Mouse (Mus musculus) stomach, embryonic 15.5 days (tissue): ENCODE measurements around the gene Mrgbp. TPM values are rescaled to one million over a fixed set of nuclear protein-coding genes. Genes with fewer than 3 reads are reported as not detected.

ENCODE experiments used
- ATAC-seq: fragments of 200-750 bp; cut with Nextera tagmentation; 2 replicates; pipeline ENCODE4 v1.8.0; 2017; ENCODE audit warnings: low read depth, moderate number of reproducible peaks, moderate TSS enrichment; ENCODE audit not compliant: insufficient read depth, low FRiP score
- H3K27ac ChIP-seq: fragments of 300-500 bp; sonication (generic); 2 replicates; pipeline ENCODE4 v1.5.1; 2015; ENCODE audit warnings: mild to moderate bottlenecking, inconsistent platforms
- H3K27me3 ChIP-seq: fragments of 300-500 bp; sonication (generic); replicated peaks from 2 replicates; pipeline ENCODE4 v1.6.1; 2015; ENCODE audit warnings: inconsistent platforms
- H3K36me3 ChIP-seq: fragments of 300-500 bp; sonication (generic); 2 replicates; pipeline ENCODE4 v1.6.1; 2015; ENCODE audit warnings: inconsistent platforms
- H3K4me1 ChIP-seq: fragments of 300-500 bp; sonication (generic); 2 replicates; pipeline ENCODE4 v1.6.1; 2015; ENCODE audit warnings: inconsistent platforms
- H3K4me2 ChIP-seq: fragments of 300-500 bp; sonication (generic); 2 replicates; pipeline ENCODE4 v1.6.1; 2015; ENCODE audit warnings: mild to moderate bottlenecking, inconsistent platforms
- H3K4me3 ChIP-seq: fragments of 300-500 bp; sonication (generic); replicated peaks from 2 replicates; pipeline ENCODE4 v1.5.1; 2015; ENCODE audit warnings: inconsistent platforms
- H3K9ac ChIP-seq: fragments of 300-500 bp; sonication (generic); 2 replicates; pipeline ENCODE4 v1.6.1; 2015; ENCODE audit warnings: inconsistent platforms
- H3K9me3 ChIP-seq: fragments of 300-500 bp; sonication (generic); 2 replicates; pipeline ENCODE4 v1.6.1; 2016; ENCODE audit warnings: inconsistent platforms
- WGBS: fragments of 180-500 bp; shearing (Covaris S2); methylation state at CpG from one replicate; pipeline ENCODE4 v1.1.7; 2015; 5-methylcytosine and 5-hydroxymethylcytosine counted together
- polyA plus RNA-seq: library from polyadenylated mRNA; unstranded; fragments of >200 nt; fragmentation: Nextera tagmentation; extraction: Ambion mirVana; gene quantifications from 2 replicates; pipeline ENCODE4 v1.2.1, GENCODE M21; 2015

The Mrgbp gene
- polyA plus RNA-seq, 1 experiment from 2014 or later, result 25.5 TPM

- Histone ChIP-seq H3K27me3 (0 out of 2 replicates have a peak, but pooled peaks cover 2% of the 10 kb centered on the region), H3K27ac (no peak overlapping the region), H3K4me3 (no peak overlapping the region), H3K9ac (no peak overlapping the region), H3K4me1 (no peaks in the 10 kb centered on the region), H3K4me2 (no peak overlapping the region), H3K9me3 (no peaks in the 10 kb centered on the region), H3K36me3 (no peaks in the 10 kb centered on the region)
- WGBS, result 64% methylated on average over 6 of the region's 6 CpGs
- no peak for ATAC-seq
Observed at GRCm38 (mm10) chr2:180563296-180563695, 17.8 kb upstream of the Mrgbp start.

GRCm38 (mm10) chr2:180563841-180564240, 17.3 kb upstream of the Mrgbp start:
- Histone ChIP-seq H3K27me3 (0 out of 2 replicates have a peak, but pooled peaks cover 2% of the 10 kb centered on the region), H3K9ac (no peak overlapping the region), H3K9me3 (no peaks in the 10 kb centered on the region), H3K4me1 (peaks cover 3% of the 10 kb centered on the region; the same call in 1 of the 2 replicates), H3K4me2 (no peak overlapping the region), H3K4me3 (no peak overlapping the region), H3K36me3 (no peaks in the 10 kb centered on the region), H3K27ac (no peak overlapping the region)
- 22% methylated on average over 5 of the region's 5 CpGs for WGBS
- ATAC-seq, result no peak

GRCm38 (mm10) chr2:180566240-180566913, 14.7 kb upstream of the Mrgbp start:
- no peaks in the 10 kb centered on the region for H3K36me3 ChIP-seq
- H3K4me3 ChIP-seq, result no peak overlapping the region
- no peak for ATAC-seq
- no peak overlapping the region for H3K4me2 ChIP-seq
- H3K4me1 ChIP-seq, result peaks cover 8% of the 10 kb centered on the region; the same call in 1 of the 2 replicates
- H3K9ac ChIP-seq, result no peak overlapping the region
- H3K9me3 ChIP-seq, result no peaks in the 10 kb centered on the region
- peaks cover 7% of the 10 kb centered on the region; the same call in 1 of the 2 replicates for H3K27me3 ChIP-seq
- no peak overlapping the region for H3K27ac ChIP-seq
- 39% methylated on average over 13 of the region's 13 CpGs for WGBS

- Histone ChIP-seq H3K27me3 (peaks cover 7% of the 10 kb centered on the region; the same call in 1 of the 2 replicates), H3K4me2 (no peak overlapping the region), H3K9ac (no peak overlapping the region), H3K9me3 (no peaks in the 10 kb centered on the region), H3K4me1 (peaks cover 8% of the 10 kb centered on the region; the same call in 1 of the 2 replicates), H3K36me3 (no peaks in the 10 kb centered on the region), H3K27ac (no peak overlapping the region), H3K4me3 (no peak overlapping the region)
- WGBS, result 21% methylated on average over 3 of the region's 3 CpGs
- no peak for ATAC-seq
Observed at GRCm38 (mm10) chr2:180569028-180569643, 12.0 kb upstream of the Mrgbp start.

GRCm38 (mm10) chr2:180576482-180576881, 4.6 kb upstream of the Mrgbp start:
- WGBS, result 54% methylated on average over 4 of the region's 4 CpGs
- Histone ChIP-seq H3K4me3 (no peak overlapping the region), H3K27ac (no peak overlapping the region), H3K27me3 (0 out of 2 replicates have a peak, but pooled peaks cover 3% of the 10 kb centered on the region), H3K4me2 (no peak overlapping the region), H3K9me3 (no peaks in the 10 kb centered on the region), H3K36me3 (no peaks in the 10 kb centered on the region), H3K4me1 (no peaks in the 10 kb centered on the region), H3K9ac (no peak overlapping the region)
- ATAC-seq, result no peak

GRCm38 (mm10) chr2:180578686-180579085, 2.4 kb upstream of the Mrgbp start:
- no peak overlapping the region for H3K4me2 ChIP-seq
- no peak overlapping the region for H3K4me3 ChIP-seq
- H3K27me3 ChIP-seq, result 0 out of 2 replicates have a peak, but pooled peaks cover 3% of the 10 kb centered on the region
- 4% methylated on average over 3 of the region's 3 CpGs for WGBS
- no peaks in the 10 kb centered on the region for H3K9me3 ChIP-seq
- H3K36me3 ChIP-seq, result no peaks in the 10 kb centered on the region
- peaks cover 9% of the 10 kb centered on the region for H3K4me1 ChIP-seq
- H3K9ac ChIP-seq, result no peak overlapping the region
- ATAC-seq, result no peak
- H3K27ac ChIP-seq, result no peak overlapping the region

GRCm38 (mm10) chr2:180582481-180583153, 1.5 kb downstream of the Mrgbp start:
- peak; percentile 88 for ATAC-seq
- Histone ChIP-seq H3K4me1 (peaks cover 13% of the 10 kb centered on the region), H3K27me3 (no peaks in the 10 kb centered on the region), H3K36me3 (peaks cover 18% of the 10 kb centered on the region; the same call in 1 of the 2 replicates), H3K9me3 (no peaks in the 10 kb centered on the region), H3K4me3 (peak overlapping the region; percentile 89), H3K9ac (peak overlapping the region; percentile 99), H3K4me2 (peak overlapping the region; percentile 79), H3K27ac (peak overlapping the region; percentile 72)
- under 1% methylated on average over 56 of the region's 57 CpGs for WGBS

GRCm38 (mm10) chr2:180583154-180583507, 2.0 kb downstream of the Mrgbp start:
- Histone ChIP-seq H3K4me3 (peak overlapping the region; percentile 89), H3K4me2 (peak overlapping the region; percentile 79), H3K36me3 (peaks cover 18% of the 10 kb centered on the region; the same call in 1 of the 2 replicates), H3K4me1 (peaks cover 13% of the 10 kb centered on the region), H3K9ac (peak overlapping the region; percentile 99), H3K9me3 (no peaks in the 10 kb centered on the region), H3K27me3 (no peaks in the 10 kb centered on the region), H3K27ac (peak overlapping the region; percentile 72; the same call in 1 of the 2 replicates)
- 15% methylated on average over 7 of the region's 7 CpGs for WGBS
- peak; percentile 33 for ATAC-seq

GRCm38 (mm10) chr2:180588736-180589122, 7.6 kb downstream of the Mrgbp start:
- Histone ChIP-seq H3K9ac (peak overlapping the region; percentile 59; the same call in 1 of the 2 replicates), H3K4me3 (peak overlapping the region; percentile 86), H3K4me1 (peaks cover 11% of the 10 kb centered on the region; the same call in 1 of the 2 replicates), H3K9me3 (no peaks in the 10 kb centered on the region), H3K4me2 (peak overlapping the region; percentile 75), H3K27me3 (no peaks in the 10 kb centered on the region), H3K36me3 (peaks cover 39% of the 10 kb centered on the region), H3K27ac (peak overlapping the region; percentile 90)
- 48% methylated on average over 6 of the region's 6 CpGs for WGBS
- no peak for ATAC-seq

- ATAC-seq, result peak; percentile 85
- H3K9me3 ChIP-seq, result no peaks in the 10 kb centered on the region
- H3K9ac ChIP-seq, result peak within 1 kb of the TSS; percentile 59
- peak within 1 kb of the TSS; percentile 86 for H3K4me3 ChIP-seq
- H3K27me3 ChIP-seq, result no peaks in the 10 kb centered on the region
- H3K4me1 ChIP-seq, result peaks cover 7% of the 10 kb centered on the region; the same call in 1 of the 2 replicates
- peaks cover 44% of the 10 kb centered on the region for H3K36me3 ChIP-seq
- peak within 1 kb of the TSS; percentile 90 for H3K27ac ChIP-seq
- WGBS, result under 1% methylated on average over 57 of the region's 67 CpGs
- H3K4me2 ChIP-seq, result peak within 1 kb of the TSS; percentile 75
Observed at GRCm38 (mm10) chr2:180589123-180589831, 8.2 kb downstream of the Mrgbp start, which contains the start of gene Ogfr. Ogfr (plus strand) TSS chr2:180589245.

GRCm38 (mm10) chr2:180597490-180597889, 16.4 kb downstream of the Mrgbp start, which contains the start of gene Col9a3:
Col9a3 (plus strand) TSS chr2:180597790.
- Histone ChIP-seq H3K27ac (no peak within 1 kb of the TSS), H3K4me1 (peaks cover 12% of the 10 kb centered on the region), H3K27me3 (peaks cover 19% of the 10 kb centered on the region), H3K4me3 (peak within 1 kb of the TSS; percentile 27), H3K36me3 (peaks cover 28% of the 10 kb centered on the region), H3K9me3 (no peaks in the 10 kb centered on the region), H3K4me2 (peak within 1 kb of the TSS; percentile 50), H3K9ac (no peak within 1 kb of the TSS)
- ATAC-seq, result no peak
- 55% methylated on average over 4 of the region's 4 CpGs for WGBS
